Mouse (Mus musculus) limb, embryonic 14.5 days (tissue): ENCODE measurements around the gene Bglap2. TPM values are rescaled to one million over a fixed set of nuclear protein-coding genes. Genes with fewer than 3 reads are reported as not detected.

Source experiments
- ATAC-seq: fragments of 200-750 bp; cut with Nextera tagmentation; 2 replicates; pipeline ENCODE4 v1.8.0; 2017; ENCODE audit warnings: low read depth, moderate number of reproducible peaks, moderate TSS enrichment; ENCODE audit not compliant: low FRiP score
- DNase-seq: peaks from one replicate; pipeline ENCODE4 v3.0.0-alpha.2; 2015; ENCODE audit warnings: low spot score
- H3K27ac ChIP-seq: fragments of 300-500 bp; sonication (generic); replicated peaks from 2 replicates; pipeline ENCODE4 v1.5.1; 2014; ENCODE audit warnings: low read depth, mild to moderate bottlenecking, low read length, moderate library complexity, mixed read lengths
- H3K27me3 ChIP-seq: fragments of 300-500 bp; sonication (generic); 2 replicates; pipeline ENCODE4 v1.6.1; 2014; ENCODE audit warnings: low read length, mixed read lengths; ENCODE audit not compliant: control insufficient read depth, insufficient read depth
- H3K36me3 ChIP-seq: fragments of 300-500 bp; sonication (generic); 2 replicates; pipeline ENCODE4 v1.6.1; 2014; ENCODE audit warnings: mild to moderate bottlenecking, low read length, moderate library complexity, mixed read lengths; ENCODE audit not compliant: control insufficient read depth, insufficient read depth
- H3K4me1 ChIP-seq: fragments of 300-500 bp; sonication (generic); 2 replicates; pipeline ENCODE4 v1.6.1; 2014; ENCODE audit warnings: antibody characterized with exemption, low read length, mixed read lengths; ENCODE audit not compliant: control insufficient read depth, insufficient read depth
- H3K4me2 ChIP-seq: fragments of 300-500 bp; sonication (generic); replicated peaks from 2 replicates; pipeline ENCODE4 v1.6.1; 2014; ENCODE audit warnings: low read depth, mild to moderate bottlenecking, low read length, moderate library complexity; ENCODE audit not compliant: severe bottlenecking
- H3K4me3 ChIP-seq: fragments of 300-500 bp; sonication (generic); replicated peaks from 2 replicates; pipeline ENCODE4 v1.5.1; 2014; ENCODE audit warnings: low read length
- H3K9ac ChIP-seq: fragments of 300-500 bp; sonication (generic); 2 replicates; pipeline ENCODE4 v1.6.1; 2014; ENCODE audit warnings: mild to moderate bottlenecking, low read depth, low read length, moderate library complexity; ENCODE audit not compliant: severe bottlenecking
- H3K9me3 ChIP-seq: fragments of 300-500 bp; sonication (generic); 2 replicates; pipeline ENCODE4 v1.6.1; 2016; ENCODE audit warnings: low read length; ENCODE audit not compliant: control insufficient read depth
- POLR2A ChIP-seq: fragments of 200-500 bp; IDR thresholded peaks from 2 replicates; pipeline ENCODE4 v1.8.0; 2012; ENCODE audit warnings: inconsistent platforms, mild to moderate bottlenecking, moderate library complexity, borderline replicate concordance; ENCODE audit not compliant: insufficient read depth, insufficient read length; ENCODE audit errors: extremely low read depth
- WGBS: fragments of 180-500 bp; shearing (Covaris S2); extraction: QIAGEN DNeasy Blood & Tissue Kit; methylation state at CpG from one replicate; pipeline ENCODE4 v1.1.7; 2014; 5-methylcytosine and 5-hydroxymethylcytosine counted together
- polyA plus RNA-seq, 2 experiments: library from polyadenylated mRNA; depleted of rRNA in 1 of 2; stranded (reverse) in 1 of 2; unstranded in 1 of 2; fragments of >200 nt; fragmentation: Nextera tagmentation in 1 of 2; extraction: Ambion mirVana in 1 of 2; gene quantifications; 2 replicates each; pipeline versions ENCODE4 v1.2.1 to v1.2.3; 2012 to 2014

Bglap2 gene
- polyA plus RNA-seq, 2 experiments, result 0.52 to 1.9 TPM

- no peak overlapping the region for H3K4me3 ChIP-seq
- H3K4me2 ChIP-seq, result no peak overlapping the region
- TF ChIP-seq POLR2A, result no peak
- no peak overlapping the region for H3K9ac ChIP-seq
- H3K4me1 ChIP-seq, result peaks cover 10% of the 10 kb centered on the region
- no peaks in the 10 kb centered on the region for H3K27me3 ChIP-seq
- no peak for ATAC-seq
- H3K36me3 ChIP-seq, result peaks cover 34% of the 10 kb centered on the region
- H3K9me3 ChIP-seq, result no peaks in the 10 kb centered on the region
- no peak for DNase-seq
- 49% methylated on average over 9 of the region's 9 CpGs for WGBS
- H3K27ac ChIP-seq, result no peak overlapping the region
These were observed 43.7 kb upstream of the Bglap2 start for GRCm38 (mm10) chr3:88422020-88422720.

DNA sequence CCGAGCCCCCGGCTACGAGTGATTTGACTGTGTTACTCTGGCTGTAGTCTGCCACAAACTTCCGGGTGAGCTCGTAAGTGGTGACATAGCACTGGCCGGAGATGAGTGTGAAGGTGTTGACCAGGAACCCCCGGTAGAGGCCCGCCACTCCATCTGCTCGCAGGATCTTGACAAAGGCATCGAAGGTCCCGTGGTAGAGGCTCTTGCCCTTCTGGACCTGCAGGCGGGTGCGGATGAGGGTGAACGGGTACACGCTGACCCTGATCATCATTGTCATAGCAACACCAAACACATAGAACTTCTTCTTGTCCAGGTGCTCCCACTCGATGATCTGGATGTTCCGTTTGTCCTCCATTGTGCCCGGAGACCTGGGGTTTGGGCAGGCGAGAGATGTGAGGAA is 42.3 kb upstream of the Bglap2 start:
- H3K27me3 ChIP-seq, result no peaks in the 10 kb centered on the region
- H3K9ac ChIP-seq, result no peak overlapping the region
- H3K36me3 ChIP-seq, result peaks cover 41% of the 10 kb centered on the region
- no peak overlapping the region for H3K4me2 ChIP-seq
- peaks cover 10% of the 10 kb centered on the region for H3K4me1 ChIP-seq
- WGBS, result 98% methylated on average over 19 of the region's 19 CpGs
- TF ChIP-seq POLR2A, result no peak
- DNase-seq, result no peak
- ATAC-seq, result no peak
- H3K27ac ChIP-seq, result no peak overlapping the region
- H3K4me3 ChIP-seq, result no peak overlapping the region
- no peaks in the 10 kb centered on the region for H3K9me3 ChIP-seq

DNA sequence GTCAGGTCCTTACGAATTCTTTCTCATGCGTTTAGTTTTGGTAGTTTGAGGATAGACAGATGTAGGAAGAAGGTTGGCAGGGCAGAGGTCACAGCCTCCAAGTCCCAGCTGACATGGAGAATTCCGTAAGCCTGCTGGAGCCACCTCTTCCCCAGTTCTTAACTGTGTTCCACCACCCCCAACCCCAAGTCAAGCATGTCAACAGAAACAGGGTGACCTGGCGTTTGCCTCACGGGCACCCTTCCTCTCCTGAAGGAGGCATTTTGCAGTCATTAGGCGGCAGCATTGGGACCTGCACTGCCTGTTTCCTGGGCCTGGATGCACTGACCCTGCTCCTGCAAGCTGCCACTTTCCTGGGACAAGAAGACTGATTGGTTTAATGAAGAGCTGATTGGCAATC is 39.5 kb upstream of the Bglap2 start:
- H3K4me2 ChIP-seq, result no peak overlapping the region
- no peaks in the 10 kb centered on the region for H3K27me3 ChIP-seq
- H3K27ac ChIP-seq, result no peak overlapping the region
- WGBS, result 77% methylated on average over 6 of the region's 6 CpGs
- no peak for TF ChIP-seq POLR2A
- no peak overlapping the region for H3K4me3 ChIP-seq
- no peaks in the 10 kb centered on the region for H3K4me1 ChIP-seq
- no peaks in the 10 kb centered on the region for H3K9me3 ChIP-seq
- no peak overlapping the region for H3K9ac ChIP-seq
- DNase-seq, result no peak
- no peak for ATAC-seq
- H3K36me3 ChIP-seq, result peaks cover 64% of the 10 kb centered on the region

DNA sequence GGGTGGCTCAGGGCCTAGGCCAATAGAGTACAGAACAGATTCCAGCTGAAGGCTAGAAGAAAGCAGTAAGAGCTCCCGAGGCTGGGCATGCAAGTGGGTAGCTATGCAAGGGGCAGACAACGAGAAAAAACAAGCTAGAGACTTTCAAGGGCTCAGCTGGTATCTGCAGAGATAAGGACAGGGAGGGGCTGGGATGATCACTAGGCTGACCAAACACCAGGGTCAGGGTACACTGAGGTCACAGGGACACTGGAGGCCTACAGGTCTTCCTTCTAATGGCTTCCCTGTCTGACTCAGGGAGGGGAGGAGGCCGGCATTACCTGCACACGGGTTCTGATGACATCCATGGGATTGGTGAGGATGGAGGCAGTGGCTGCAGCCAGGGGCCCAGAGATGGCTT is 37.2 kb upstream of the Bglap2 start:
- Histone ChIP-seq H3K36me3 (peaks cover 76% of the 10 kb centered on the region), H3K4me3 (no peak overlapping the region), H3K4me2 (no peak overlapping the region), H3K9me3 (no peaks in the 10 kb centered on the region), H3K4me1 (no peaks in the 10 kb centered on the region), H3K27ac (no peak overlapping the region), H3K27me3 (no peaks in the 10 kb centered on the region), H3K9ac (no peak overlapping the region)
- TF ChIP-seq POLR2A, result no peak
- ATAC-seq, result no peak
- DNase-seq, result no peak
- WGBS, result 90% methylated on average over 4 of the region's 4 CpGs

DNA sequence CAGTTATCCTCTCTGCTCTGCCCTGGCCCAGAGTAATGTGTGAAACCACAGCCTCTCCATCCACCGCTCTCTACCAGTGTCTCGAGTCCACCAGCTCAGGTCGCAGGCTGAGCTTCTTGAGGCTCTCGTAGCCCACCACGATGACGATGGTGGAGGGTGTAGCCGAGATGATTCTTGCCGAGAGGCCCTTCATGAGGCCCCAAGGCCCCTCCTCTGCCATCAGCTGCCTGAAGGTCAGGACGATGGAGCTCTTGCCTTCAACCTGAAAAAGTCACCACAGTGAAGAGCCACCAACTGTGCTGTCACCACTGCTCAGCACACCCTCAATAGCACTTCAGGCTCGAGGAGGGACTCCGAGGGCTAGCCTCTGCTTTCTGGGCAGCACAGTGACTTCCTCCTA is 34.1 kb upstream of the Bglap2 start:
- WGBS, result 88% methylated on average over 11 of the region's 11 CpGs
- H3K27me3 ChIP-seq, result no peaks in the 10 kb centered on the region
- DNase-seq, result no peak

DNA sequence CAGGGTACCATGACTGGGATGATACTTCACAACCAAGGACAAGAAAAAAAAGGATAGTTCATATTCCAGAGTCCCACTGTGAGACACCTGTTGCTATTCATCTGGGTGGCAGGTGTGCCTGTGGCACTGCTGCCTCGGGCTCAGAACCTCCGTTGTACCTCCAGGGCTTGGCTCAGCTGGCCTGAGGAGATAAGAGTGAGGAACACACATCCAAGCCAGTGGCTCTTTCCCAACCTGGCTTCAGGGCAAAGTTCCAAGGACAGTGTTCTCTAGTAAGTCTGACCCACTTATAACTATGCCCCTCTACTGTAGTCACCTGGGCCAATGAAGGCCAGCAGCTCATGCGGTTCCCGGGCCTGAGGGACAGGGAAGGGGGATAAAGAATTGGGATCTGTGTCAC is 33.2 kb upstream of the Bglap2 start:
- Histone ChIP-seq H3K9ac (no peak overlapping the region), H3K4me2 (no peak overlapping the region), H3K4me3 (no peak overlapping the region), H3K27me3 (no peaks in the 10 kb centered on the region), H3K9me3 (no peaks in the 10 kb centered on the region), H3K27ac (no peak overlapping the region), H3K36me3 (peaks cover 48% of the 10 kb centered on the region), H3K4me1 (peaks cover 10% of the 10 kb centered on the region; the same call in 1 of the 2 replicates)
- TF ChIP-seq POLR2A, result no peak
- DNase-seq (no peak), ATAC-seq (no peak)
- 85% methylated on average over 4 of the region's 4 CpGs for WGBS

More for the DNA sequence above, 34.1 kb upstream of the Bglap2 start:
- TF ChIP-seq POLR2A, result no peak
- H3K27ac ChIP-seq, result no peak overlapping the region
- no peak overlapping the region for H3K4me2 ChIP-seq
- ATAC-seq, result no peak
- H3K4me1 ChIP-seq, result peaks cover 10% of the 10 kb centered on the region; the same call in 1 of the 2 replicates
- H3K4me3 ChIP-seq, result no peak overlapping the region
- H3K9me3 ChIP-seq, result no peaks in the 10 kb centered on the region
- no peak overlapping the region for H3K9ac ChIP-seq
- H3K36me3 ChIP-seq, result peaks cover 51% of the 10 kb centered on the region
